Mouse (Mus musculus): ENCODE data around the gene Artn.

- TF ChIP-seq POLR2A (IDR thresholded peaks at IDR 0.05; ENCODE audit: low read depth, low read length): no peak
- TF ChIP-seq CTCF (conservative IDR thresholded peaks at IDR 0.05; ENCODE audit: insufficient read depth, insufficient read length, low read depth, low read length): no peak
Measured at GRCm38 (mm10) chr4:117885994-117886393, 43.6 kb downstream of the Artn start.
